Mouse (Mus musculus) megakaryocyte, embryonic 14.5 days (primary cell): ENCODE data around the gene Sh3rf1.

Source experiments
- FLI1 ChIP-seq: IDR thresholded peaks from 2 replicates; pipeline ENCODE4 v1.6.1; 2012; ENCODE audit warnings: low read length, inconsistent platforms, mixed read lengths
- GATA1 ChIP-seq: IDR thresholded peaks from 3 replicates; pipeline ENCODE4 v1.6.1; 2012; ENCODE audit warnings: mixed read lengths, low read length, inconsistent platforms, borderline replicate concordance

GRCm38 (mm10) chr8:61361476-61361875, 137.8 kb downstream of the Sh3rf1 start:
- TF ChIP-seq GATA1 (no peak), FLI1 (no peak)
